12 mouse cellular contexts compared by ENCODE assay signal in the genomic region with DNA sequence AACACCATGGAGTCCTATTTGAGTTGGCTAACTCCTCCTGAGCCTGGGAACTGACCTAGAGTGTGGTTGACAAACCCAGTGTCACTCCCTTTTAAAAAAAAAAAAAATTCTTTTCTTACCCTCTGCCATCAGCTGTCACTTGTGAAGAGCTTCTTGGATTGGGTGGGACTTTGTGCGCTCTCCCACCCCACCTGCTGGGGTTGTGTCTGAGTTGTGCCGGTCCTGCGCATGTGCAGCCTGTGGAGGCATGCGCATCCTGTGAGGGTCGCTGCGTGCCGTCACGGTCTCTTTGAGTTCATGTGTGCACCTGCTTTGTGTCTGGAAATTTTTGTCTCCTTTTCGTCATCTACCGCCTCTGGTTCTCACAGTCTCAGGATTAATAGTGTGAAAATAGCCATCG. TPM values are rescaled to one million over a fixed set of nuclear protein-coding genes. Genes with fewer than 3 reads are reported as not detected.
DNase-seq lines count a peak whose midpoint lies in the region; ATAC-seq and TF ChIP-seq lines count a peak whose summit lies in the region.
"Had no signal": no experiment of that assay in that cellular context is flagged by ENCODE, and none has a peak within 500 bp of the region (broad histone marks: within the 10 kb centered on the region; RNA-seq: fewer than 3 reads in every experiment).

No protein-coding gene starts in this region.

- peak; percentile 91 for ATAC-seq in hindbrain, embryonic 15.5 days (ENCODE audit: low FRiP score, low read depth)
- ATAC-seq in midbrain, postnatal 0 days (ENCODE audit: low FRiP score) = peak; percentile 91

- H3K27me3 ChIP-seq in hindbrain, embryonic 15.5 days = no peaks in the 10 kb centered on the region
- H3K27me3 ChIP-seq in midbrain, postnatal 0 days (ENCODE audit: insufficient read depth, low read length) = no peaks in the 10 kb centered on the region

- H3K4me3 ChIP-seq in hindbrain, embryonic 15.5 days = peak overlapping the region; percentile 13
- H3K4me3 ChIP-seq in midbrain, postnatal 0 days (ENCODE audit: low read depth, low read length) = peak overlapping the region; percentile 9; the same call in 1 of the 2 replicates

- H3K4me2 ChIP-seq in hindbrain, embryonic 15.5 days = peak overlapping the region; percentile 40
- H3K4me2 ChIP-seq in midbrain, postnatal 0 days (ENCODE audit: low read depth, low read length, poor library complexity, severe bottlenecking) = peak overlapping the region; percentile 28

- WGBS in hindbrain, embryonic 15.5 days = 3% methylated on average over 11 of the region's 11 CpGs
- 2% methylated on average over 11 of the region's 11 CpGs for WGBS in midbrain, postnatal 0 days

- H3K27ac ChIP-seq in hindbrain, embryonic 15.5 days (replicated peaks) = no peak overlapping the region
- H3K27ac ChIP-seq in midbrain, postnatal 0 days (ENCODE audit: low read depth, low read length) = peak overlapping the region; percentile 55; the same call in 1 of the 2 replicates

- H3K9ac ChIP-seq in hindbrain, embryonic 15.5 days = no peak overlapping the region
- no peak overlapping the region for H3K9ac ChIP-seq in midbrain, postnatal 0 days (replicated peaks; ENCODE audit: low read length, poor library complexity, severe bottlenecking)

- no peaks in the 10 kb centered on the region for H3K9me3 ChIP-seq in hindbrain, embryonic 15.5 days
- H3K9me3 ChIP-seq in midbrain, postnatal 0 days (ENCODE audit: low read length) = no peaks in the 10 kb centered on the region

- peak; percentile 58 for TF ChIP-seq CTCF in midbrain, postnatal 0 days (IDR thresholded peaks at IDR 0.05)

- peak; percentile 0 to 10 for DNase-seq in cerebellum, postnatal 10 days
- no peak for DNase-seq in cerebellum, postnatal 25 days
- DNase-seq in embryo, embryonic 10.5 days (ENCODE audit: low spot score) = peak; percentile 53
- DNase-seq in midbrain, postnatal 0 days (ENCODE audit: low spot score) = peak; percentile 75
- DNase-seq in urinary bladder, adult 18-20 months (ENCODE audit: low spot score in 2 of 2) = no peak
- no peak for DNase-seq in T-cell, adult 2 months (ENCODE audit: low spot score)
- no peak for DNase-seq in spleen, adult 18-20 months
- DNase-seq: thymus, postnatal 4 days had no signal

- H3K36me3 ChIP-seq in hindbrain, embryonic 15.5 days = no peaks in the 10 kb centered on the region
- no peaks in the 10 kb centered on the region for H3K36me3 ChIP-seq in midbrain, postnatal 0 days (ENCODE audit: insufficient read depth, low read length)

- no peaks in the 10 kb centered on the region for H3K4me1 ChIP-seq in hindbrain, embryonic 15.5 days (replicated peaks)
- H3K4me1 ChIP-seq in midbrain, postnatal 0 days (ENCODE audit: insufficient read depth, low read length) = no peaks in the 10 kb centered on the region

RNA-seq across cellular contexts. Expression of a gene that starts 23.6 kb away (rescaled TPM):
- polyA plus RNA-seq in hindbrain, embryonic 15.5 days (2015; fragmentation: Nextera tagmentation; extraction: Ambion mirVana) = 0.42 and 0.47 TPM in 2 replicates
- total RNA-seq in midbrain, postnatal 0 days (2014; rRNA removed) = 1.3 TPM in 1 of 2 replicates, not detected in the other
- polyA plus RNA-seq in midbrain, postnatal 0 days (2015; fragmentation: Nextera tagmentation; extraction: Ambion mirVana) = 0.64 and 0.67 TPM in 2 replicates
- total RNA-seq: adrenal gland, adult 18-20 months; layer of hippocampus, postnatal 25 days had no signal
- polyA plus RNA-seq: frontal cortex, adult 2 months had no signal

RNA-seq across cellular contexts. Expression of a gene that starts 28.2 kb away (rescaled TPM):
- not detected in 2 replicates for polyA plus RNA-seq in hindbrain, embryonic 15.5 days (2015; fragmentation: Nextera tagmentation; extraction: Ambion mirVana)
- 0.16 TPM in 1 of 2 replicates, not detected in the other for total RNA-seq in midbrain, postnatal 0 days (2014; rRNA removed)
- polyA plus RNA-seq in midbrain, postnatal 0 days (2015; fragmentation: Nextera tagmentation; extraction: Ambion mirVana) = 0.12 TPM in 1 of 2 replicates, not detected in the other
- total RNA-seq: adrenal gland, adult 18-20 months; layer of hippocampus, postnatal 25 days had no signal

RNA-seq across cellular contexts. Expression of a gene that starts 54.6 kb away (rescaled TPM):
- polyA plus RNA-seq in hindbrain, embryonic 15.5 days (2015; fragmentation: Nextera tagmentation; extraction: Ambion mirVana) = 0.89 and 1.7 TPM in 2 replicates
- total RNA-seq in midbrain, postnatal 0 days (2014; rRNA removed) = 5.7 and 13.5 TPM in 2 replicates
- 0.54 and 1.4 TPM in 2 replicates for polyA plus RNA-seq in midbrain, postnatal 0 days (2015; fragmentation: Nextera tagmentation; extraction: Ambion mirVana)
- total RNA-seq: layer of hippocampus, postnatal 25 days had no signal

Comparison
In these comparisons a context has a peak if more than half of its experiments do, and no peak if none do; other contexts are left out.
1. DNase-seq: peak in cerebellum, postnatal 10 days (2 of 2), embryo, embryonic 10.5 days (single experiment) and midbrain, postnatal 0 days (single experiment); none in cerebellum, postnatal 25 days (0 of 2), urinary bladder, adult 18-20 months (0 of 2), T-cell, adult 2 months (single experiment) and spleen, adult 18-20 months (0 of 2).